Mouse (Mus musculus): ENCODE results near the gene Chrne.

DNA sequence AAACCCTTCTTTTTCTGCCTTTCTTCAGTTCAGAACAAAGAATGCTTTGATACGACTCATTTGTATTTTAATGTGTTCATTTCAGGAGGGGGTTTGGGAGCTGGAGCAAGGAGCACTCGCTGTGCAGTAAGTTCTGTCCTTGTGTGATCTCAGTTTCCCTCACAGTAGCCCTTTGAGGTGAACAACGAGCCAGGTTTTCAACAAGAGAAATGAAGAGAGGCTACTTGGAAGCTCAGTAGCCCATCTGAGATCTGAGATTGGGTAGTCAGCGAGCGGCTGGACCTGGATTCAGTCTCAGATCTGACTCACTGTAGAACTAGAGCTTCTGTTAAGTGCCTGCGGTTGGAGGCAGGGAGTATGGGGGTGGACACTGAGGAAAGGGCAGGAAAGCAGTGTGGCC is 45.1 kb downstream of the Chrne start:
- TF ChIP-seq POLR2A (IDR thresholded peaks at IDR 0.05; ENCODE audit: low read depth, low read length) (no peak), CTCF (IDR thresholded peaks at IDR 0.05; ENCODE audit: extremely low read depth, insufficient read length, insufficient replicate concordance, low read depth, low read length) (no peak)
